Mouse (Mus musculus): ENCODE results near the gene Gm45717. TPM values are rescaled to one million over a fixed set of nuclear protein-coding genes. Genes with fewer than 3 reads are reported as not detected.

The Gm45717 gene
- total and polyA plus RNA-seq, 3 experiments = not detected

- peak overlapping the region; percentile 13; the same call in 1 of the 2 replicates for H3K27ac ChIP-seq (ENCODE audit: control insufficient read depth, low read depth, low read length)
These were observed 8.8 kb downstream of the Gm45717 start for GRCm38 (mm10) chr7:140946980-140947379.

GRCm38 (mm10) chr7:140946311-140946710 is 9.4 kb downstream of the Gm45717 start:
- Histone ChIP-seq H3K36me3 (ENCODE audit: control insufficient read depth in 1 of 2, insufficient read depth in 2 of 2, low read length in 2 of 2) (peaks cover 0 to 13% of the 10 kb centered on the region in 2 experiments; a peak in 2 of 4 replicates), H3K79me2 (ENCODE audit: control insufficient read depth, insufficient read depth, low read length, poor library complexity) (peaks cover 1% of the 10 kb centered on the region; the same call in 1 of the 2 replicates), H3K9ac (ENCODE audit: control insufficient read depth, low read depth, low read length, poor library complexity, severe bottlenecking) (no peak overlapping the region), H3K27me3 (ENCODE audit: control insufficient read depth in 1 of 2, insufficient read depth in 2 of 2, low read length in 2 of 2) (no peaks in the 10 kb centered on the region), H3K27ac (ENCODE audit: control insufficient read depth, low read depth, low read length) (peak overlapping the region; percentile 13; the same call in 1 of the 2 replicates), H3K4me3 (ENCODE audit: control insufficient read depth in 1 of 2, insufficient read depth in 1 of 2, low read depth in 2 of 2, low read length in 2 of 2) (no peak overlapping the region), H3K9me3 (replicated peaks; ENCODE audit: insufficient read depth, low read length) (no peaks in the 10 kb centered on the region), H3K4me1 (ENCODE audit: control insufficient read depth in 1 of 2, insufficient read depth in 2 of 2, low read length in 2 of 2) (peaks cover 5 to 20% of the 10 kb centered on the region in 2 experiments)
- TF ChIP-seq ZMIZ1 (IDR thresholded peaks at IDR 0.05; ENCODE audit: low read depth, low read length) (no peak), KAT2A (conservative IDR thresholded peaks at IDR 0.05; ENCODE audit: low read depth, low read length) (no peak), NRF1 (IDR thresholded peaks at IDR 0.05; ENCODE audit: insufficient read depth, low read depth, low read length, poor library complexity, severe bottlenecking) (no peak), TBP (IDR thresholded peaks at IDR 0.05; ENCODE audit: low read depth, low read length) (no peak), UBTF (IDR thresholded peaks at IDR 0.05; ENCODE audit: borderline replicate concordance, insufficient read depth, low read depth, low read length) (no peak)
- no peak for DNase-seq (ENCODE audit: low read depth, low spot score)

More at GRCm38 (mm10) chr7:140946980-140947379, 8.8 kb downstream of the Gm45717 start:
- peaks cover 5 to 19% of the 10 kb centered on the region in 2 experiments for H3K4me1 ChIP-seq (ENCODE audit: control insufficient read depth in 1 of 2, insufficient read depth in 2 of 2, low read length in 2 of 2)
- H3K4me3 ChIP-seq (ENCODE audit: control insufficient read depth in 1 of 2, insufficient read depth in 1 of 2, low read depth in 2 of 2, low read length in 2 of 2) = no peak overlapping the region
- peak; percentile 67 for DNase-seq (ENCODE audit: low read depth, low spot score)
- no peaks in the 10 kb centered on the region; the same call in 1 of the 2 replicates for H3K79me2 ChIP-seq (ENCODE audit: control insufficient read depth, insufficient read depth, low read length, poor library complexity)
- H3K9ac ChIP-seq (ENCODE audit: control insufficient read depth, low read depth, low read length, poor library complexity, severe bottlenecking) = no peak overlapping the region
- no peaks in the 10 kb centered on the region for H3K27me3 ChIP-seq (ENCODE audit: control insufficient read depth in 1 of 2, insufficient read depth in 2 of 2, low read length in 2 of 2)
- TF ChIP-seq RCOR1 (IDR thresholded peaks at IDR 0.05; ENCODE audit: low read depth, low read length) (peak; percentile 48; the same call in 1 of the 2 replicates), KAT2A (conservative IDR thresholded peaks at IDR 0.05; ENCODE audit: low read depth, low read length) (no peak), HCFC1 (IDR thresholded peaks at IDR 0.05; ENCODE audit: low read depth, low read length) (peak; percentile 45; the same call in 1 of the 2 replicates), TCF12 (IDR thresholded peaks at IDR 0.05; ENCODE audit: low read depth, low read length) (no peak), ZKSCAN1 (IDR thresholded peaks at IDR 0.05; ENCODE audit: low read depth, low read length) (no peak), CHD2 (IDR thresholded peaks at IDR 0.05; ENCODE audit: low read length) (no peak), RAD21 (IDR thresholded peaks at IDR 0.05; ENCODE audit: low read depth, low read length) (no peak), TBP (IDR thresholded peaks at IDR 0.05; ENCODE audit: low read depth, low read length) (no peak), ETS1 (IDR thresholded peaks at IDR 0.05; ENCODE audit: low read depth, low read length) (peak; percentile 64; the same call in 1 of the 2 replicates), TAL1 (IDR thresholded peaks at IDR 0.05; ENCODE audit: low read length) (peak; percentile 25; the same call in 1 of the 2 replicates), SIN3A (IDR thresholded peaks at IDR 0.05; ENCODE audit: low read length) (no peak), EP300 (IDR thresholded peaks at IDR 0.05; ENCODE audit: low read depth in 1 of 2, low read length in 2 of 2) (peak; percentile 51 to 58; a peak in 3 of 4 replicates), CHD1 (IDR thresholded peaks at IDR 0.05; ENCODE audit: low read depth, low read length) (no peak), GATA1 (IDR thresholded peaks at IDR 0.05; ENCODE audit: low read depth, low read length) (peak; percentile 64), SMC3 (IDR thresholded peaks at IDR 0.05; ENCODE audit: low read depth, low read length) (no peak), MYC (IDR thresholded peaks at IDR 0.05; ENCODE audit: low read depth, low read length) (no peak), MAFK (IDR thresholded peaks at IDR 0.05; ENCODE audit: borderline replicate concordance, low read depth, low read length) (no peak)
- no peaks in the 10 kb centered on the region for H3K9me3 ChIP-seq (replicated peaks; ENCODE audit: insufficient read depth, low read length)
- peaks cover 0 to 13% of the 10 kb centered on the region in 2 experiments; a peak in 2 of 4 replicates for H3K36me3 ChIP-seq (ENCODE audit: control insufficient read depth in 1 of 2, insufficient read depth in 2 of 2, low read length in 2 of 2)
